Comparison of ENCODE assay signal across 10 mouse cellular contexts in the genomic region with DNA sequence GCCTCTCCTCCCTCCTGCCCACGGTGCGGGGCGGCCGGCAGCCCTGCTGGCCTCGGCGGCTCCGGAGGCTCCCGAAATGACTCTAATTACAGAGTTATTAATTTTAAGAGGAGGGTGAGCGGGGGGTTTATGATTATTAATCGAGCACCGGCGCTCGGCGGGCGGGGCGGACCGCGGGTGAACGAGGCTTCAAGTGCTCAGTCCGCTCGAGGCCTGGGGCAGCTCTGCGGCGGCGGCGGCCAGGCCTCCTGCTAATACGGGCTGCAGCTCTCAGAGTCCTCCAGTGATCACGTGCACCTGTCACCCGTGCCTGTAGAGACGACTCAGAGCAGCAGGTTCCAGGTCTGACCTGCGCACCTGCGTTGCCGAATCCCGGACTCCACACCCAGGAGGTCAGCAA. TPM values are rescaled to one million over a fixed set of nuclear protein-coding genes. Genes with fewer than 3 reads are reported as not detected.
DNase-seq lines count a peak whose midpoint lies in the region; ATAC-seq and TF ChIP-seq lines count a peak whose summit lies in the region.
"Had no signal": no experiment of that assay in that cellular context is flagged by ENCODE, and none has a peak within 500 bp of the region (broad histone marks: within the 10 kb centered on the region; RNA-seq: fewer than 3 reads in every experiment).

No protein-coding gene starts in this region.

- 1% methylated on average over 33 of the region's 33 CpGs for WGBS in heart, postnatal 0 days
- WGBS in hindbrain, embryonic 10.5 days, result under 1% methylated on average over 33 of the region's 33 CpGs
- WGBS in neural tube, embryonic 15.5 days, result under 1% methylated on average over 33 of the region's 33 CpGs

- H3K27ac ChIP-seq in heart, postnatal 0 days (ENCODE audit: low read depth), result no peak overlapping the region
- no peak overlapping the region for H3K27ac ChIP-seq in hindbrain, embryonic 10.5 days
- no peak overlapping the region for H3K27ac ChIP-seq in neural tube, embryonic 15.5 days (replicated peaks)

- no peak overlapping the region for H3K9ac ChIP-seq in heart, postnatal 0 days (replicated peaks; ENCODE audit: low read depth, low read length)
- H3K9ac ChIP-seq in neural tube, embryonic 15.5 days (replicated peaks), result peak overlapping the region; percentile 26; the same call in 1 of the 2 replicates

- peaks cover 93% of the 10 kb centered on the region for H3K27me3 ChIP-seq in heart, postnatal 0 days (ENCODE audit: control insufficient read depth, insufficient read depth, low read length)
- H3K27me3 ChIP-seq in hindbrain, embryonic 10.5 days (ENCODE audit: insufficient read depth, poor library complexity, severe bottlenecking), result peaks cover 97% of the 10 kb centered on the region
- peaks cover 90% of the 10 kb centered on the region for H3K27me3 ChIP-seq in neural tube, embryonic 15.5 days (replicated peaks)

- H3K9me3 ChIP-seq in heart, postnatal 0 days (replicated peaks; ENCODE audit: control insufficient read depth, low read length), result no peaks in the 10 kb centered on the region
- 0 out of 2 replicates have a peak, but pooled peaks cover 5% of the 10 kb centered on the region for H3K9me3 ChIP-seq in hindbrain, embryonic 10.5 days
- no peaks in the 10 kb centered on the region for H3K9me3 ChIP-seq in neural tube, embryonic 15.5 days (replicated peaks)

- no peaks in the 10 kb centered on the region for H3K4me1 ChIP-seq in heart, postnatal 0 days (ENCODE audit: control insufficient read depth, insufficient read depth)
- peaks cover 15% of the 10 kb centered on the region for H3K4me1 ChIP-seq in hindbrain, embryonic 10.5 days (replicated peaks)
- peaks cover 16% of the 10 kb centered on the region for H3K4me1 ChIP-seq in neural tube, embryonic 15.5 days

- peak overlapping the region; percentile 21; the same call in 1 of the 2 replicates for H3K4me2 ChIP-seq in heart, postnatal 0 days (ENCODE audit: low read depth, low read length)
- peak overlapping the region; percentile 56 for H3K4me2 ChIP-seq in neural tube, embryonic 15.5 days

- no peak for ATAC-seq in heart, postnatal 0 days (ENCODE audit: insufficient read depth, low read depth)
- ATAC-seq in neural tube, embryonic 15.5 days (ENCODE audit: low FRiP score), result no peak
- no peak for ATAC-seq in megakaryocyte, adult 5-6 weeks (ENCODE audit: poor library complexity, severe bottlenecking)

- no peak for TF ChIP-seq CTCF in heart, postnatal 0 days (IDR thresholded peaks at IDR 0.05; ENCODE audit: low read depth)

- no peaks in the 10 kb centered on the region for H3K36me3 ChIP-seq in heart, postnatal 0 days (replicated peaks; ENCODE audit: control insufficient read depth, insufficient read depth, low read length)
- no peaks in the 10 kb centered on the region for H3K36me3 ChIP-seq in hindbrain, embryonic 10.5 days
- H3K36me3 ChIP-seq in neural tube, embryonic 15.5 days, result no peaks in the 10 kb centered on the region

- TF ChIP-seq EP300 in heart, postnatal 0 days (IDR thresholded peaks at IDR 0.05; ENCODE audit: low read depth), result no peak

- peak overlapping the region; percentile 10 for H3K4me3 ChIP-seq in heart, postnatal 0 days (ENCODE audit: low read depth, low read length)
- H3K4me3 ChIP-seq in hindbrain, embryonic 10.5 days, result peak overlapping the region; percentile 42
- H3K4me3 ChIP-seq in neural tube, embryonic 15.5 days (replicated peaks), result peak overlapping the region; percentile 30

- DNase-seq in heart, postnatal 0 days (ENCODE audit: low spot score), result no peak
- no peak for DNase-seq in heart, adult 18-20 months
- peak; percentile 48 for DNase-seq in hindbrain, embryonic 10.5 days (ENCODE audit: low spot score)
- DNase-seq in kidney, postnatal 4 days, result peak; percentile 58 to 73
- DNase-seq in frontal cortex, postnatal 36 days (ENCODE audit: low spot score in 2 of 2), result no peak
- no peak for DNase-seq in right cerebral cortex, postnatal 4 days
- DNase-seq: lung, adult 18-20 months; thymus, postnatal 4 days had no signal

RNA-seq across cellular contexts. Expression of a gene that starts 21.2 kb away (rescaled TPM):
- not detected in 2 replicates for total RNA-seq in heart, postnatal 0 days (2014; rRNA removed; ENCODE audit: low replicate concordance)
- not detected in 2 replicates for polyA plus RNA-seq in heart, postnatal 0 days (2015; fragmentation: Nextera tagmentation; extraction: Ambion mirVana)
- not detected for total RNA-seq in heart, adult 18-20 months (2021)
- polyA plus RNA-seq in hindbrain, embryonic 10.5 days (2016; fragmentation: Nextera tagmentation; extraction: Ambion mirVana), result 3.2 and 8.2 TPM in 2 replicates
- 16.5 and 20.5 TPM in 2 replicates for polyA plus RNA-seq in neural tube, embryonic 15.5 days (2015; fragmentation: Nextera tagmentation; extraction: Ambion mirVana)
- total RNA-seq in megakaryocyte, adult 5-6 weeks (2015), result not detected in 2 replicates
- total RNA-seq in megakaryocyte, adult 5-6 weeks (2017), result not detected in 2 replicates

Comparison
In these comparisons a context has a peak if more than half of its experiments do, and no peak if none do; other contexts are left out.
1. DNase-seq: peak in hindbrain, embryonic 10.5 days (single experiment) and kidney, postnatal 4 days (2 of 2); none in heart, postnatal 0 days (single experiment), heart, adult 18-20 months (0 of 2), frontal cortex, postnatal 36 days (0 of 2) and right cerebral cortex, postnatal 4 days (single experiment).
2. Peak in every context shown above with its lines, with median percentiles within 50 percentile points of each other: H3K4me3 ChIP-seq.